Mouse (Mus musculus): Measurements from ENCODE around the gene Rasgrf1.

DNA sequence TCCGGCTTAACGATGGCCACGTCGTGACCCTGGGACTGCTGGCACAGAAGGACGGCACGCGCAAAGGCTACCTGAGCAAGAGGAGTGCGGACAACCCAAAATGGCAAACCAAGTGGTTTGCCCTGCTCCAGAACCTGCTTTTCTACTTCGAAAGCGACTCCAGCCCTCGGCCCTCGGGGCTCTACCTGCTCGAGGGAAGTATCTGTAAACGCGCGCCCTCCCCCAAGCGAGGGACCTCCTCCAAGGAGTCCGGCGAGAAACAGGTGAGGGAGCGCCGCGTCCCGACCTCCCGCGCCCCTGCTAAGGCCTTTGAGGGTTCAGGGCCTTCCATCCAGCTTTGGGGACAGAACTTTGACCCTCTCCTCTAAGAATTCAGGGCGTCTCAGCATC lies 298 bp downstream of the Rasgrf1 start:
- TF ChIP-seq CTCF (IDR thresholded peaks at IDR 0.05; ENCODE audit: low read depth, low read length), result no peak
- TF ChIP-seq POLR2A (IDR thresholded peaks at IDR 0.05; ENCODE audit: insufficient read depth, low read length), result no peak

Measured in ES-Bruce4 (cell line).